Mouse (Mus musculus) lung, embryonic 15.5 days (tissue): ENCODE results near the gene Zfp524. TPM values are rescaled to one million over a fixed set of nuclear protein-coding genes. Genes with fewer than 3 reads are reported as not detected.
A peak's percentile ranks its signal among the peaks of the same experiment; 100 is the strongest.
"Not testable (repeated sequence)": the region's sequence is repeated elsewhere in the genome, so short reads cannot be mapped to it uniquely, and the experiment has no call there.

Experiments
- ATAC-seq: fragments of 200-750 bp; cut with Nextera tagmentation; 2 replicates; pipeline ENCODE4 v1.8.0; 2017; ENCODE audit warnings: moderate number of reproducible peaks, borderline replicate concordance; ENCODE audit not compliant: low FRiP score, low TSS enrichment; ENCODE audit errors: extremely low read depth
- H3K27ac ChIP-seq: fragments of 300-500 bp; sonication (generic); 2 replicates; pipeline ENCODE4 v1.5.1; 2015; ENCODE audit warnings: moderate library complexity, mild to moderate bottlenecking, inconsistent platforms
- H3K27me3 ChIP-seq: fragments of 300-500 bp; sonication (generic); 2 replicates; pipeline ENCODE4 v1.6.1; 2015; ENCODE audit warnings: inconsistent platforms
- H3K36me3 ChIP-seq: fragments of 300-500 bp; sonication (generic); 2 replicates; pipeline ENCODE4 v1.6.1; 2015; ENCODE audit warnings: inconsistent platforms
- H3K4me1 ChIP-seq: fragments of 300-500 bp; sonication (generic); 2 replicates; pipeline ENCODE4 v1.6.1; 2015; ENCODE audit warnings: inconsistent platforms
- H3K4me2 ChIP-seq: fragments of 300-500 bp; sonication (generic); 2 replicates; pipeline ENCODE4 v1.6.1; 2015; ENCODE audit warnings: inconsistent platforms, mild to moderate bottlenecking, moderate library complexity
- H3K4me3 ChIP-seq: fragments of 300-500 bp; sonication (generic); 2 replicates; pipeline ENCODE4 v1.5.1; 2015; ENCODE audit warnings: mild to moderate bottlenecking, inconsistent platforms
- H3K9ac ChIP-seq: fragments of 300-500 bp; sonication (generic); 2 replicates; pipeline ENCODE4 v1.6.1; 2015; ENCODE audit warnings: inconsistent platforms
- H3K9me3 ChIP-seq: fragments of 300-500 bp; sonication (generic); 2 replicates; pipeline ENCODE4 v1.6.1; 2016; ENCODE audit warnings: inconsistent platforms
- WGBS: fragments of 180-500 bp; shearing (Covaris S2); methylation state at CpG from one replicate; pipeline ENCODE4 v1.1.7; 2015; 5-methylcytosine and 5-hydroxymethylcytosine counted together
- polyA plus RNA-seq: library from polyadenylated mRNA; unstranded; fragments of >200 nt; fragmentation: Nextera tagmentation; extraction: Ambion mirVana; gene quantifications from 2 replicates; pipeline ENCODE4 v1.2.1, GENCODE M21; 2015

The Zfp524 gene
- polyA plus RNA-seq, 1 experiment from 2014 or later = 15.8 TPM

DNA sequence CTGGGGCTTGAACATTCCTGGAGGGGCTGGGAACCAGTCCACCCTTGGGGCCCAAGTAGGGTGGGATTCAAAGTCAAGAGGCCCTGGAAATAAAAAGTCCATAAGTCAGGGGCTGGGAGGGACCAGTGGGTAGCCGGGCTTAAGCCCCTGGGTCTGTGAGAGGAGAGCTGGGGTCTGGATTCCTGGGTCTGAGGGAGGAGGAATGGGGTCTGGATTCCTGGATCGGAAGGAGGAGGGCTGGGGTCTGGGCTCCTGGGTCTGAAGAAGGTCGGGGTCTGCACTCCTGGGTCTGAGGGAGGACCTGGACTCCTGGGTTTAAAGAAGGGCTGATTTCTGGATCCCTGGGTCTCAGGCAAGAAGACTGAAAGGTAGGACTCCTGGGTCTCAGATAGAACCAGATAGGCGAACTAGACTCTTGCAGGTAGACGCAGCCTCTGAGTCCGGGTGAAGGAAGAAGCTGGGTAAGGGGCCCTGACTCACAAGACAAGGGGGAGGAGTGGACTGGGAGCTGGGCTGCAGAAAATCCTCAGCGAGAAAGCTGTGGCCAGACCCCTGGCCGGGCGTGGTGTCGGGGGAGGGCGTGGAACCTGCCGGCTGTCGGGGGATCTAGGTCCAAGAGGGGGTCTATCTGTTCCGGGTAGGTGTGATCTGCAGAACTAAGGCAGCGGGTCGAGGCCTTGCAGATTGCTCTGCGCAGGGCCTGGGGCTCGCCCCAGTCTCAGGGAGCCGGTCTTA is 18.8 kb upstream of the Zfp524 start:
- H3K27me3 ChIP-seq = no peaks in the 10 kb centered on the region
- peak overlapping the region; percentile 69 for H3K4me3 ChIP-seq
- H3K9ac ChIP-seq = peak overlapping the region; percentile 68
- no peaks in the 10 kb centered on the region for H3K9me3 ChIP-seq
- peak overlapping the region; percentile 84 for H3K4me2 ChIP-seq
- peaks cover 22% of the 10 kb centered on the region for H3K4me1 ChIP-seq
- peak overlapping the region; percentile 79 for H3K27ac ChIP-seq
- 5% methylated on average over 19 of the region's 19 CpGs for WGBS
- peaks cover 19% of the 10 kb centered on the region for H3K36me3 ChIP-seq
- ATAC-seq = no peak; the same call in none of the 2 replicates

GRCm38 (mm10) chr7:4996003-4996895 is 18.0 kb upstream of the Zfp524 start, which contains the start of gene Zfp579:
TSS of gene Zfp579 (minus strand) at chr7:4996158.
- peak within 1 kb of the TSS; percentile 84 for H3K4me2 ChIP-seq
- peak within 1 kb of the TSS; percentile 68 for H3K9ac ChIP-seq
- no peaks in the 10 kb centered on the region for H3K27me3 ChIP-seq
- H3K9me3 ChIP-seq = no peaks in the 10 kb centered on the region
- peak within 1 kb of the TSS; percentile 69 for H3K4me3 ChIP-seq
- peak; percentile 87 for ATAC-seq
- peak within 1 kb of the TSS; percentile 79 for H3K27ac ChIP-seq
- peaks cover 19% of the 10 kb centered on the region for H3K36me3 ChIP-seq
- 6% methylated on average over 11 of the region's 26 CpGs for WGBS
- H3K4me1 ChIP-seq = peaks cover 22% of the 10 kb centered on the region

DNA sequence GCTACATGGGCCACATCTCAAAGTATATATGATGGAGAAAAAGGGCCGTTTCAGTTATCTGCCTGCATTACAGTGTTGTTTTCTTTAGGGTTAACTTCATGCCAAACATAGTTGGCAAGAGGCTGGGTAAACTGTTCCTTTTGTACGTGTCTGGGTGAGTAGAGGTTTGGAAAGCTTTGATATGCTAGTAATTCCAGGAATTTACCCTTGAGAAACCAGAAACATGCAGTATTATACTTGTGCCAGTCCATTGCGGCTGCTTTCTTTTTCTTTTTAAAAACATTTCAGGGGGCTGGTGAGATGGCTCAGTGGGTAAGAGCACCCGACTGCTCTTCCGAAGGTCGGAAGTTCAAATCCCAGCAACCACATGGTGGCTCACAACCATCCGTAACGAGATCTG is 17.3 kb upstream of the Zfp524 start:
- Histone ChIP-seq H3K27me3 (no peaks in the 10 kb centered on the region), H3K9me3 (no peaks in the 10 kb centered on the region), H3K4me3 (peak overlapping the region; percentile 69), H3K4me1 (peaks cover 22% of the 10 kb centered on the region), H3K9ac (peak overlapping the region; percentile 68; the same call in 1 of the 2 replicates), H3K27ac (peak overlapping the region; percentile 79), H3K4me2 (peak overlapping the region; percentile 84), H3K36me3 (peaks cover 19% of the 10 kb centered on the region)
- WGBS = 55% methylated on average over 8 of the region's 8 CpGs
- ATAC-seq = no peak

GRCm38 (mm10) chr7:4999876-5000275 is 14.3 kb upstream of the Zfp524 start:
- H3K4me2 ChIP-seq = no peak overlapping the region
- H3K27me3 ChIP-seq = no peaks in the 10 kb centered on the region
- peaks cover 16% of the 10 kb centered on the region for H3K4me1 ChIP-seq
- H3K9ac ChIP-seq = no peak overlapping the region
- no peak overlapping the region for H3K27ac ChIP-seq
- WGBS = 57% methylated on average over 2 of the region's 2 CpGs
- H3K4me3 ChIP-seq = no peak overlapping the region
- ATAC-seq = no peak
- no peaks in the 10 kb centered on the region for H3K36me3 ChIP-seq
- no peaks in the 10 kb centered on the region for H3K9me3 ChIP-seq

GRCm38 (mm10) chr7:5002876-5003275 is 11.3 kb upstream of the Zfp524 start:
- ATAC-seq, H3K36me3 ChIP-seq, H3K4me1 ChIP-seq, H3K9me3 ChIP-seq, H3K9ac ChIP-seq, H3K27me3 ChIP-seq, H3K4me2 ChIP-seq, H3K4me3 ChIP-seq, H3K27ac ChIP-seq: not testable (repeated sequence)
- 66% methylated on average over 8 of the region's 8 CpGs for WGBS

- H3K36me3 ChIP-seq = peaks cover 58% of the 10 kb centered on the region
- H3K4me1 ChIP-seq = peaks cover 5% of the 10 kb centered on the region; the same call in 1 of the 2 replicates
- no peak for ATAC-seq
- no peak overlapping the region for H3K27ac ChIP-seq
- no peak overlapping the region for H3K4me3 ChIP-seq
- WGBS = 96% methylated on average over 26 of the region's 26 CpGs
- no peaks in the 10 kb centered on the region for H3K27me3 ChIP-seq
- no peaks in the 10 kb centered on the region for H3K9me3 ChIP-seq
- H3K9ac ChIP-seq = no peak overlapping the region
- H3K4me2 ChIP-seq = no peak overlapping the region
Measured at GRCm38 (mm10) chr7:5008229-5008628, 6.0 kb upstream of the Zfp524 start.

DNA sequence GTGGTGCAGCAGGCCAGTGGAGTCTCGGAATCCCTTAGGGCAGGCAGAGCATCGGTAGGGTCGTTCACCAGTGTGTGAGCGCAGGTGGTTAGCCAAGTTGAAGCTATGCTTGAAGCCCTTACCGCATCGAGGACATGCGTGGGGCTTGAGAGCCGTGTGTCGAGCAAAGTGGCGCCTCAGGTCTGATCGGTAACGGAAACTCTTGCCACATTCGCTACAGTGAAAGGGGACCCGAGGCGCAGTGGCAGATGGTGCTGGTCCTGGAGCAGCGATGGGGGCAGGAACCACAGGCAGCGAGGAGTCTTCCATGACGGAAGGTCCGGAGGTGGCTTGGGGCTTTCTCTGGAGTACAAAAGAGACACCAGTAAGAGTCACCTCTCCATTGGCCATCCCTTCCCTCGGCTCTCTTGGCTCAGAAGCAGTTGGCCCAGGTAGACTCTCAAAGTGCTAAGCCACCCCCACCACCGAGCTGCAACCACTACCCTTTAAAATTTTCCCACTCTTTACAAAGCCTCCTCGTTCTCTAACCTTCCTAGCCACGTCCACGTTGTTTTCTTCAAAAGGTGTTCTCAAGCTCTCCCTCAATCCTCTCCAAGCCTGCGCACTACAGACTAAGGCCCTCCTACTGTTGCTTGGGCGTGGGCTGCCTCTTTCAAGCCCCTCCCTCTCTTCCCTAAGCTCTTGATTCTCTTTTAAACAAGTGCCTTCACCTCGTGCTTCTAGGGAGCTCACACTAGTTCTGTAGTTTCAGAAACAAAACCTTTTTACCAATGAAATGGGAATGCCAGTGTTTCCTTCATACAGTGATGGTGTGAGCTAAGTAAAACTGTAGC is 1.3 kb upstream of the Zfp524 start:
- Histone ChIP-seq H3K27me3 (no peaks in the 10 kb centered on the region), H3K4me3 (peak overlapping the region; percentile 77)

DNA sequence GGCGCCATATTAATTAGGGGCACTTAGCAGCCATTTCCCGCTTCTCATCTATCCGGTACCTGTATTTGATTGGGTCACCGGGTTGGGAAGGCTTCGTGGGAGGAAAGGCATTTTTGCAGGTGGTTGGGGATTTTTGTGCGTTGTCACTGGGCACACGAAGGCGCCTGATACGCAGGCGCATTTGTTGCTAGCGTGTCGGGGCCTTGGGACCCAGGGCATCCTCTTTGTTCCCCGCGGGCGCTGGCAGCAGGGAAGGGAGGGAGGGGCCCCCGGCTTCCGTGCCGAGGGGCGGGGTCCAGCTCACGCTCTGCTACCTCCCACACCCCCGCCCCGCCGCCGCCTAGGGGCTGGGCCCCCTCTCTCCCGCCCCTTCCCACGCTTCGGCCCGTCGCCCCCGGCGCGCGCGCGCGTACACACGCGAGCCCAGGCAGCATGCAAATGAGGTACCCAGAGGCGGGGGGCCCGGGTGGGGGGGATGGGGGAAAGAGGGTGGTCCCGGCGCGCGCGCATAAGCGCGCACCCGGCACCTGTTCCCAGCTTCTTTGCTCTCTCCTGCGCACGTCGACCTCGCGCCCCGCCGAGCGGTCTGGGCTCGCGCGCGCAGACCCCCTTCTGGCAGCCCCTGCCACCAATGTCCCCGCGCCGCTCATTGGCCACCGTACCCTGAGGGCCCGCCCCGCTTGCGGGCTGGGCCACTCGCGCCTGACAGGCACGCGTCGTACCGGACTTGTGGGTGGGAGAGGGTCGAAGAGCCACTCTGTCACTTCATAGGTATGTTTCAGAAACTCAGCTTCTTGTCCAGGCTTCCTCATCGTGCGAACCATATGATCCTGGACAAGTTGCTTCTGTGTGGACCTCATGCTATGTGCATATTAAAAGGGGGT is 1.1 kb downstream of the Zfp524 start, which contains the start of gene Gm44973:
Gene Gm44973, plus strand, starts transcription at position 379 of the 884 bp plus-strand sequence.
- no peaks in the 10 kb centered on the region for H3K9me3 ChIP-seq
- peak within 1 kb of the TSS; percentile 54 for H3K4me2 ChIP-seq
- H3K4me3 ChIP-seq = peak within 1 kb of the TSS; percentile 77
- peak within 1 kb of the TSS; percentile 78 for H3K9ac ChIP-seq
- ATAC-seq = peak; percentile 79
- peaks cover 24% of the 10 kb centered on the region for H3K36me3 ChIP-seq
- WGBS = under 1% methylated on average over 45 of the region's 76 CpGs
- H3K27me3 ChIP-seq = no peaks in the 10 kb centered on the region
- H3K27ac ChIP-seq = peak within 1 kb of the TSS; percentile 99
- H3K4me1 ChIP-seq = peaks cover 21% of the 10 kb centered on the region

More for the DNA sequence above, 1.3 kb upstream of the Zfp524 start:
- ATAC-seq = no peak
- H3K36me3 ChIP-seq = peaks cover 49% of the 10 kb centered on the region
- no peak overlapping the region for H3K9ac ChIP-seq
- 86% methylated on average over 27 of the region's 27 CpGs for WGBS
- H3K9me3 ChIP-seq = no peaks in the 10 kb centered on the region
- peak overlapping the region; percentile 54 for H3K4me2 ChIP-seq
- 0 out of 2 replicates have a peak overlapping the region, but pooled peaks have one; percentile 11 for H3K27ac ChIP-seq
- peaks cover 14% of the 10 kb centered on the region; the same call in 1 of the 2 replicates for H3K4me1 ChIP-seq

DNA sequence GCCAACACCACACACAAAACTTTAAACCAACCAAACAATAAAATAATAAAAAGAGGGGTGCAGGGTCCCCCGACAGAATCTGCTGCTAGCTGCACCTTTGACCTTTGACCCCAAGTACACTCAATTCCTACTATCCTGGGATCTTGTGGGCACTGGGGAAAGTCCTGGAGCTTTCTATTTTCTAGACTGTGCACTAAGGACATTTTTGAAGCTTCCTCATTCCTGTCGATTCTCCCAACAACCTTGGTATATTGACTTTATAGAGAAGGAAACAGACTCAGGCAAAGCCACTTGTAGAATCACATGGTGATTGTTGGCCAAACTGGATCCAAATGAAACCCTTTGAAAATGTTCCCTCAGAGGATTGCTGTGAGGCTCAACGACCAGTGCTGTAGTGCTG is 1.8 kb downstream of the Zfp524 start:
- Histone ChIP-seq H3K4me3 (peak overlapping the region; percentile 77), H3K9me3 (no peaks in the 10 kb centered on the region), H3K4me2 (peak overlapping the region; percentile 54), H3K27me3 (no peaks in the 10 kb centered on the region), H3K36me3 (peaks cover 17% of the 10 kb centered on the region), H3K9ac (peak overlapping the region; percentile 67), H3K27ac (peak overlapping the region; percentile 99), H3K4me1 (peaks cover 23% of the 10 kb centered on the region)
- no peak for ATAC-seq
- 45% methylated on average over 3 of the region's 3 CpGs for WGBS

DNA sequence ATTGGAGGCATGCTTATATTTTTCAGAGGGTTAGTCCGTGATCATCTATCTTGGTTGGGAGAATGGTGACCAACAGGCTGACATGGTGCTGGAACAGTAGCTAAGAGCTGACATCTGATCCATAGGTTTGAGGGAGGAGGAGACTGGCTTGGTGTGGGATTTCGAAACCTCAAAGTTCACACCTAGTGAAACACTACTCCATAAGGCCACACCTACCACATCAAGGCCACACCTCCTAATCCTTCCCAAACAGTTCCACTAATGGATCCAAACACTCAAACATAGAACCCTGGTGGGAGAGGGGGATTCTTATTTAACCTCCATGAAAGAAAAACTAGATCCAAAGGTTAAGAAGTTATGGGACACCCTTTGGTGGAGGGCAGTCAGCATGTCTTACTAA is 2.7 kb downstream of the Zfp524 start:
- no peak overlapping the region for H3K4me3 ChIP-seq
- ATAC-seq = no peak
- H3K4me1 ChIP-seq = peaks cover 30% of the 10 kb centered on the region
- no peak overlapping the region for H3K4me2 ChIP-seq
- H3K9ac ChIP-seq = no peak overlapping the region
- no peak overlapping the region for H3K27ac ChIP-seq
- H3K36me3 ChIP-seq = peaks cover 9% of the 10 kb centered on the region
- 92% methylated on average over 2 of the region's 2 CpGs for WGBS
- H3K27me3 ChIP-seq = no peaks in the 10 kb centered on the region
- no peaks in the 10 kb centered on the region for H3K9me3 ChIP-seq
